Comparison of ENCODE assay signal across 9 mouse cellular contexts in genomic region chr12:11435246-11436022, GRCm38 (mm10). TPM values are rescaled to one million over a fixed set of nuclear protein-coding genes. Genes with fewer than 3 reads are reported as not detected.
DNase-seq lines count a peak whose midpoint lies in the region; ATAC-seq lines count a peak whose summit lies in the region.
"Had no signal": no experiment of that assay in that cellular context is flagged by ENCODE, and none has a peak within 500 bp of the region (broad histone marks: within the 10 kb centered on the region; RNA-seq: fewer than 3 reads in every experiment).

No protein-coding gene starts in this region.

- no peak for ATAC-seq in kidney, embryonic 15.5 days (replicated peaks; ENCODE audit: low FRiP score)
- ATAC-seq in forebrain, embryonic 15.5 days (replicated peaks), result no peak
- ATAC-seq in midbrain, embryonic 13.5 days, result no peak

- peaks cover 46% of the 10 kb centered on the region for H3K27me3 ChIP-seq in kidney, embryonic 15.5 days
- 0 out of 2 replicates have a peak, but pooled peaks cover 6% of the 10 kb centered on the region for H3K27me3 ChIP-seq in forebrain, embryonic 15.5 days
- H3K27me3 ChIP-seq in midbrain, embryonic 13.5 days, result peaks cover 13% of the 10 kb centered on the region; the same call in 1 of the 2 replicates

- peaks cover 20% of the 10 kb centered on the region for H3K4me1 ChIP-seq in kidney, embryonic 15.5 days
- peaks cover 24% of the 10 kb centered on the region for H3K4me1 ChIP-seq in forebrain, embryonic 15.5 days
- peaks cover 17% of the 10 kb centered on the region for H3K4me1 ChIP-seq in midbrain, embryonic 13.5 days (replicated peaks)

- peak overlapping the region; percentile 45 for H3K4me3 ChIP-seq in kidney, embryonic 15.5 days (replicated peaks)
- H3K4me3 ChIP-seq in forebrain, embryonic 15.5 days, result peak overlapping the region; percentile 48
- H3K4me3 ChIP-seq in midbrain, embryonic 13.5 days (replicated peaks), result peak overlapping the region; percentile 44

- no peaks in the 10 kb centered on the region for H3K9me3 ChIP-seq in kidney, embryonic 15.5 days (replicated peaks)
- H3K9me3 ChIP-seq in forebrain, embryonic 15.5 days, result no peaks in the 10 kb centered on the region
- H3K9me3 ChIP-seq in midbrain, embryonic 13.5 days, result no peaks in the 10 kb centered on the region

- H3K36me3 ChIP-seq in kidney, embryonic 15.5 days, result no peaks in the 10 kb centered on the region
- H3K36me3 ChIP-seq in forebrain, embryonic 15.5 days, result no peaks in the 10 kb centered on the region
- H3K36me3 ChIP-seq in midbrain, embryonic 13.5 days, result no peaks in the 10 kb centered on the region

- H3K27ac ChIP-seq in kidney, embryonic 15.5 days, result no peak overlapping the region
- peak overlapping the region; percentile 76; the same call in 1 of the 2 replicates for H3K27ac ChIP-seq in forebrain, embryonic 15.5 days (replicated peaks)
- H3K27ac ChIP-seq in midbrain, embryonic 13.5 days, result peak overlapping the region; percentile 48; the same call in 1 of the 2 replicates

- DNase-seq in kidney, postnatal 25 days, result no peak
- DNase-seq in cerebellum, adult 9-11 months, result peak; percentile 52
- DNase-seq in kidney, adult 9 months, result no peak
- DNase-seq in testis, postnatal 10 days (ENCODE audit: low spot score), result no peak
- no peak for DNase-seq in adrenal gland, adult 8-10 months

- WGBS in kidney, embryonic 15.5 days, result 6% methylated on average over 15 of the region's 15 CpGs
- WGBS in forebrain, embryonic 15.5 days, result 9% methylated on average over 15 of the region's 15 CpGs
- 7% methylated on average over 15 of the region's 15 CpGs for WGBS in midbrain, embryonic 13.5 days

- H3K4me2 ChIP-seq in kidney, embryonic 15.5 days, result peak overlapping the region; percentile 80
- H3K4me2 ChIP-seq in forebrain, embryonic 15.5 days (replicated peaks), result peak overlapping the region; percentile 84
- peak overlapping the region; percentile 68 for H3K4me2 ChIP-seq in midbrain, embryonic 13.5 days (replicated peaks)

- peak overlapping the region; percentile 33; the same call in 1 of the 2 replicates for H3K9ac ChIP-seq in kidney, embryonic 15.5 days
- peak overlapping the region; percentile 51 for H3K9ac ChIP-seq in forebrain, embryonic 15.5 days (replicated peaks)
- peak overlapping the region; percentile 43 for H3K9ac ChIP-seq in midbrain, embryonic 13.5 days (replicated peaks)

RNA-seq across cellular contexts. Expression of gene Vsnl1, which starts 1.0 kb away (rescaled TPM):
- polyA plus RNA-seq in kidney, embryonic 15.5 days (2015; fragmentation: Nextera tagmentation; extraction: Ambion mirVana), result 0.55 and 0.78 TPM in 2 replicates
- polyA plus RNA-seq in forebrain, embryonic 15.5 days (2015; fragmentation: Nextera tagmentation; extraction: Ambion mirVana), result 13.1 and 16.6 TPM in 2 replicates
- polyA plus RNA-seq in midbrain, embryonic 13.5 days (2015; fragmentation: Nextera tagmentation; extraction: Ambion mirVana), result 16.9 and 19.9 TPM in 2 replicates
- 10 to 100 TPM; 52.9 to 74.7 (median 58.7) TPM for total RNA-seq in adrenal gland, adult 8-10 months (2022)
- polyA plus RNA-seq: testis, adult 2 months had no signal

RNA-seq across cellular contexts. Expression of gene Rad51ap2, which starts 20.4 kb away (rescaled TPM):
- polyA plus RNA-seq in kidney, embryonic 15.5 days (2015; fragmentation: Nextera tagmentation; extraction: Ambion mirVana), result 0.06 and 0.10 TPM in 2 replicates
- 0.31 and 0.33 TPM in 2 replicates for polyA plus RNA-seq in forebrain, embryonic 15.5 days (2015; fragmentation: Nextera tagmentation; extraction: Ambion mirVana)
- polyA plus RNA-seq in midbrain, embryonic 13.5 days (2015; fragmentation: Nextera tagmentation; extraction: Ambion mirVana), result 0.17 and 0.49 TPM in 2 replicates
- total RNA-seq in adrenal gland, adult 8-10 months (2022), result under 1 TPM in 2 of 4 experiments, not detected in 2; 0.17 to 0.34 TPM
